Mouse (Mus musculus) intestine, embryonic 14.5 days (tissue): Measurements from ENCODE around the gene Clstn1. TPM values are rescaled to one million over a fixed set of nuclear protein-coding genes. Genes with fewer than 3 reads are reported as not detected.

Source experiments
- ATAC-seq: fragments of 200-750 bp; cut with Nextera tagmentation; replicated peaks from 2 replicates; pipeline ENCODE4 v1.8.0; 2017; ENCODE audit warnings: low read depth, moderate number of reproducible peaks, moderate TSS enrichment, moderate library complexity; ENCODE audit not compliant: low FRiP score, low TSS enrichment
- DNase-seq: peaks from one replicate; pipeline ENCODE4 v3.0.0-alpha.2; 2018; ENCODE audit warnings: low spot score
- H3K27ac ChIP-seq: fragments of 300-500 bp; sonication (generic); 2 replicates; pipeline ENCODE4 v1.5.1; 2014; ENCODE audit warnings: low read depth, mild to moderate bottlenecking, control low read depth
- H3K27me3 ChIP-seq: fragments of 300-500 bp; sonication (generic); replicated peaks from 2 replicates; pipeline ENCODE4 v1.6.1; 2014; ENCODE audit warnings: low read length, control low read depth; ENCODE audit not compliant: control insufficient read depth, insufficient read depth
- H3K36me3 ChIP-seq: fragments of 300-500 bp; sonication (generic); 2 replicates; pipeline ENCODE4 v1.6.1; 2014; ENCODE audit warnings: low read length, control low read depth; ENCODE audit not compliant: control insufficient read depth, insufficient read depth
- H3K4me1 ChIP-seq: fragments of 300-500 bp; sonication (generic); replicated peaks from 2 replicates; pipeline ENCODE4 v1.6.1; 2014; ENCODE audit warnings: low read length, control low read depth, mixed read lengths; ENCODE audit not compliant: control insufficient read depth, insufficient read depth
- H3K4me2 ChIP-seq: fragments of 300-500 bp; sonication (generic); 2 replicates; pipeline ENCODE4 v1.6.1; 2014; ENCODE audit warnings: low read length
- H3K4me3 ChIP-seq: fragments of 300-500 bp; sonication (generic); 2 replicates; pipeline ENCODE4 v1.5.1; 2014; ENCODE audit warnings: low read depth, low read length, control low read depth, mixed read lengths
- H3K9ac ChIP-seq: fragments of 300-500 bp; sonication (generic); 2 replicates; pipeline ENCODE4 v1.6.1; 2014; ENCODE audit warnings: mild to moderate bottlenecking, low read length
- H3K9me3 ChIP-seq: fragments of 300-500 bp; sonication (generic); 2 replicates; pipeline ENCODE4 v1.6.1; 2016; ENCODE audit warnings: low read length, control low read depth; ENCODE audit not compliant: control insufficient read depth
- WGBS: fragments of 180-500 bp; shearing (Covaris S2); extraction: QIAGEN DNeasy Blood & Tissue Kit; methylation state at CpG from one replicate; pipeline ENCODE4 v1.1.7; 2014; 5-methylcytosine and 5-hydroxymethylcytosine counted together
- polyA plus RNA-seq: library from polyadenylated mRNA; unstranded; fragments of >200 nt; fragmentation: Nextera tagmentation; extraction: Ambion mirVana; gene quantifications from 2 replicates; pipeline ENCODE4 v1.2.1, GENCODE M21; 2014

The Clstn1 gene
- polyA plus RNA-seq, 1 experiment from 2014 or later, result 30.8 TPM

DNA sequence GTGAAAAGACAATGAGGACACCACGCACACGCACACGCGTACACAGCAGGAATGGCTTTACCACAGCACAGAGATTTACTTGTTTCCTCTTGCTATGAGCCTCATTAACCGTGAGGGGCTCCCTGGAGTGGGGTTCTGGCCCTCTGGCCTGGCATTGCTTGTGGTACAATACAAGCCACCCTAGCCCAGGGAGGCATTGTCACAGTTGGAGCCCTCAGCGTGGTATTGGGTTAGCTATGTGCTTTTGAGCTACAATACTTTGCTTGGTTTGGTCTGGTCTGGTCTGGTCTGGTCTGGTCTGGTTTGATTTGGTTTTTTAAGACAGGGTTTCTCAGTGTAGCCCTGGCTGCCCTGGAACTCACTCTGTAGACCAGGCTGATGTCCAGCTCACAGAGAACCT is 13.3 kb downstream of the Clstn1 start:
- peaks cover 12% of the 10 kb centered on the region for H3K4me1 ChIP-seq
- 94% methylated on average over 6 of the region's 6 CpGs for WGBS
- no peak overlapping the region for H3K4me3 ChIP-seq

DNA sequence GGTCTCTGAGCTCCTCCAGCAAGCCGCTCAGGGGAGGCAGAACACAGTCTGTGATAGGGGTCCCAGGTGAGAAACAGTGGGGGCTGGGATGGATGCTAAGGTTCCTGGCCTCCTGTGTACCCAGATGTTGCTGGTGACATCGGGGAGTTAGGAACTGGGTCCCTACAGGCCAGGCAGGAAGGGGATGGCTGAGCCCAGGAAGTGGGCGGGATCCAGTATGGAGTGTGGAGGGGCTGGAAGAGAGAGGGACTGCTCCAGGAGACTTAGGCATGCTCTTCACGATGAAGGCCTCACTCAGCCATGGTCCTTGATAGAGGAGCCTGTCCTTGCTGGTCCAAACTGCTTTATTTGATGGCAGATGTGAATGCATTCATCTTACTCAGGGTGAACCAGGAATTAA is 13.9 kb downstream of the Clstn1 start:
- WGBS, result 79% methylated on average over 4 of the region's 4 CpGs

More for the DNA sequence above, 13.3 kb downstream of the Clstn1 start:
- DNase-seq (no peak), ATAC-seq (no peak)
- Histone ChIP-seq H3K9me3 (no peaks in the 10 kb centered on the region), H3K36me3 (no peaks in the 10 kb centered on the region), H3K9ac (no peak overlapping the region), H3K27ac (no peak overlapping the region), H3K4me2 (no peak overlapping the region), H3K27me3 (no peaks in the 10 kb centered on the region)

DNA sequence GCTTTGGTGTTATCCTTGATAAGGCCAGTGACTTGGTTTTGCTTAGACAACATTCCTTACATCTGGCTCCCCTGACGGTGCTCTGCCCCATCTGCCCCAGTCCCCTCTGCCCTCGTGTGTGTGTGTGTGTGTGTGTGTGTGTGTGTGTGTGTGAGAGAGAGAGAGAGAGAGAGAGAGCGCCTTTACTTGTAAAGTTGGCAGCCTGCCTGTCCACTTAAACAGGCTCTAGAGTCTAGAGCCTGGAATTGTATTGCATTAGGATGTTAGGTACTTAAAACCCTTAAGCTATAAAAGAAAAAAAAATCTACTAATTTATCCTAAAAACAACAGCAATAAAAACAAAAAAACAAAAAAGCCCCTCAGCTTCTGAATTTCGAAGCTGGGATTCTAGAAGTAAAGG is 15.2 kb downstream of the Clstn1 start:
- ATAC-seq (no peak), DNase-seq (no peak)
- Histone ChIP-seq H3K36me3 (no peaks in the 10 kb centered on the region), H3K27ac (no peak overlapping the region), H3K4me1 (peaks cover 12% of the 10 kb centered on the region), H3K4me3 (no peak overlapping the region), H3K27me3 (no peaks in the 10 kb centered on the region), H3K4me2 (no peak overlapping the region), H3K9ac (no peak overlapping the region), H3K9me3 (no peaks in the 10 kb centered on the region)
- 21% methylated on average over 4 of the region's 4 CpGs for WGBS

More for the DNA sequence above, 13.9 kb downstream of the Clstn1 start:
- H3K4me3 ChIP-seq, result no peak overlapping the region
- H3K9me3 ChIP-seq, result no peaks in the 10 kb centered on the region
- H3K27ac ChIP-seq, result no peak overlapping the region
- H3K4me1 ChIP-seq, result peaks cover 12% of the 10 kb centered on the region
- H3K27me3 ChIP-seq, result no peaks in the 10 kb centered on the region
- no peaks in the 10 kb centered on the region for H3K36me3 ChIP-seq
- ATAC-seq, result no peak
- H3K4me2 ChIP-seq, result no peak overlapping the region
- DNase-seq, result no peak
- H3K9ac ChIP-seq, result no peak overlapping the region

DNA sequence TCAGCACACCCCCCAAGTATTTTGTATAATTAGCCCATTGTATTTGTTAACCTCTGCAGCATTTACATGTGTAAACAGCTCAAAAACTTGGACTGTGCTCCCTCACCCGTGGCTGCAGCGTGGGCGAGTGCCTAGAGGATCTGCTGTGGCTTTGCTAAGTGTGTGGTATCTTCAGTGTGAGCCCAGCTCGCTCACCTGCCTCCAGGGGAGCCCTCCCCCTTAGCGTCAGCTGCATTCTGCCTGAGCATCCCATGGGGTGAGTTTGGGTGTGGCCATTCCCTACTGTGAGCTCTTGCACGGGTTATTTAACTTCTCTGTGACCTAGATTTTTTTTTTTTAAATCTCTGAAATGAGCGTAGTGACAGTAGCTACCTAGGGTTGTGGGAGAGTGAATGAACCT is 16.0 kb downstream of the Clstn1 start:
- Histone ChIP-seq H3K36me3 (no peaks in the 10 kb centered on the region), H3K4me3 (no peak overlapping the region), H3K4me2 (no peak overlapping the region), H3K4me1 (peaks cover 18% of the 10 kb centered on the region), H3K27me3 (no peaks in the 10 kb centered on the region), H3K9me3 (no peaks in the 10 kb centered on the region), H3K9ac (no peak overlapping the region), H3K27ac (no peak overlapping the region)
- WGBS, result 52% methylated on average over 7 of the region's 7 CpGs
- no peak for ATAC-seq
- DNase-seq, result no peak

DNA sequence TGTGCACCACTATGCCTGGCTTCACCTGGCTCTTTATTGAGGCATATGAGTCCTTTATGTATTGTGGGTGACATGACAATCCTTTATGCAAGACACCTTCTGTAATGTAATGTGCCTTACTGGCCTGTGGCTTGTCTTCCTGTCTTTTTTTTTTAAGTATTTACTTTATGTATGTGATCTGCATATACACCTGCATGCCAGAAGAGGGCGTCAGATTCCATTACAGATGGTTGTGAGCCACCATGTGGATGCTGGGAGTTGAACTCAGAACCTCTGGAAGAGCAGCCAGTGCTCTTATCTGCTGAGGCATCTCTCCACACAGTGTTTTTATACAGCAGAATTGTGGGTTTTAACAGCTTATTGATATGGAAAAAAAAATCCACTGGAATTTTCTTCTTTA is 17.6 kb downstream of the Clstn1 start:
- DNase-seq, result no peak
- peaks cover 24% of the 10 kb centered on the region for H3K4me1 ChIP-seq
- no peak for ATAC-seq
- no peak overlapping the region for H3K4me3 ChIP-seq
- no peak overlapping the region for H3K4me2 ChIP-seq
- H3K36me3 ChIP-seq, result no peaks in the 10 kb centered on the region
- H3K27ac ChIP-seq, result no peak overlapping the region
- WGBS, result 53% methylated on average over 1 of the region's 1 CpGs
- H3K9ac ChIP-seq, result no peak overlapping the region
- no peaks in the 10 kb centered on the region for H3K27me3 ChIP-seq
- no peaks in the 10 kb centered on the region for H3K9me3 ChIP-seq

DNA sequence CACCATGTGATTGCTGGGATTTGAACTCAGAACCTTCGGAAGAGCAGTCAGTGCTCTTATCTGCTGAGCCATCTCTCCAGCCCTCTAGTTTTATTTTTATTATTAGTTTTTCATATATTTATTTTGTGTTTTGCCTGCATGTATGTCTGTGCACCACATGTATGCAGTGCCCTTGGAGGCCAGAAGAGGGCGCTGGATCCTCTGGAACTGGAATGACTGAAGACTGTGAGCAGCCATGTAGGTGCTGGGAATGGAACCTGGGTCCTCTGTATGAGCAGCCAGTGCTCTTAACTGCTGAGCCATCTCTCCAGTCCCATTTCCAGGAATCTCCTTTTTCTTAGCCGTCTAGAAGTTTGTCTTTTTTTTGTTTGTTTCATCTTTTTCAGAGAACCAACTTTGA is 18.2 kb downstream of the Clstn1 start:
- Histone ChIP-seq H3K27me3 (no peaks in the 10 kb centered on the region), H3K27ac (no peak overlapping the region), H3K4me2 (no peak overlapping the region), H3K4me3 (no peak overlapping the region), H3K9ac (no peak overlapping the region), H3K9me3 (no peaks in the 10 kb centered on the region), H3K36me3 (no peaks in the 10 kb centered on the region), H3K4me1 (peaks cover 24% of the 10 kb centered on the region)
- no peak for DNase-seq
- ATAC-seq, result no peak
- 77% methylated on average over 3 of the region's 3 CpGs for whole genome bisulfite sequencing

DNA sequence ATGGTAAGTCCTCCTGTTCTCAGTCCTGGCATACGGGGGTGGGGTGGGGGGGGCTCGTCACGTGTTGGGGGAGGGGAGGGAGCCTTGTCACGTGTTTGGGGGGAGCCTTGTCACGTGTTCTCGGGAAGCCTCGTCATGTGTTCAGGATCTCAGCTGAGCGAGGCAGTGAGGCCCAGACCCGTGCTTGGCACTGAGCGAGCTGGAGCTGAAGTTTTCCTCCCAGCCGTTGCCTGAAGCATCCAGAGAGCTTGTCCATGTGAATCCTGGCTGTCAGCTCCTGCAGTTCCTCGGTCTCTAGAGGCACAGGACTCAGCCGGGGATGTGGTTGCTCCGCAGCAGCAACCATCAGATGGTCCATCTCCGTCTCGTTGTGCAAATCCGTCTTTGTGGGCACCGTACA is 19.8 kb downstream of the Clstn1 start:
- DNase-seq, result no peak
- Histone ChIP-seq H3K9ac (no peak overlapping the region), H3K4me2 (no peak overlapping the region), H3K9me3 (no peaks in the 10 kb centered on the region), H3K4me1 (peaks cover 24% of the 10 kb centered on the region), H3K36me3 (no peaks in the 10 kb centered on the region), H3K27ac (no peak overlapping the region), H3K27me3 (no peaks in the 10 kb centered on the region), H3K4me3 (no peak overlapping the region)
- no peak for ATAC-seq
- 81% methylated on average over 18 of the region's 18 CpGs for WGBS

DNA sequence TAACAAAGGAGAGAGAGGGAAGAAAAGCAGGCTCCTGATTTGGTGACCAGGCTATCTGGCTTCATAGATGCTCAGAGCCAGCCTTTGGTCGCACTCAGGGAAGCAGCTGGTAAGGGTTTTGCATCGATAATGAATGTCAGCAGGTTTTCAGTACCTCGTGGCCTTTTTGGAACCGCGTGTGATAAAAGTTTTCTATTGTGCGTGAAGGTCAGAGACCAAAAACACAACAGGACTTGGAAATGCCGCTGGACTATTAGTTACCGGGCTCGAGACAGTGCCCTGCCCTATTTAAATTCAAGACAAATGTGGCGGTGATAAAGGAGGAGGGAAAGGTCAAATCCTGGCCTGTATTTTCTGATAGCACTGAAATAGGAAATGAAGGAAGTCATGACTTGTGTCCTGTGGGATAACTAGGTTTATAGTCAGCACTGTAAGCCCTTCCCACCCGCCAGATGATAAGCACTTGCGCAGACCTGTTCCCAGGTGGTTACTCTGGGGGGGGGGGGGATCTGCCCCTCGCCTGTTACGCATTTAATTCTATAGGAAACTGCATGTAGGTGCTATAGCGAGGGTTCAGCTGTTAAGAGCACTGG is 20.6 kb downstream of the Clstn1 start:
- Histone ChIP-seq H3K9ac (no peak overlapping the region), H3K9me3 (no peaks in the 10 kb centered on the region), H3K27me3 (no peaks in the 10 kb centered on the region), H3K4me1 (peaks cover 16% of the 10 kb centered on the region; the same call in 1 of the 2 replicates), H3K27ac (no peak overlapping the region), H3K36me3 (no peaks in the 10 kb centered on the region), H3K4me2 (no peak overlapping the region), H3K4me3 (no peak overlapping the region)
- WGBS, result 67% methylated on average over 15 of the region's 15 CpGs
- DNase-seq (no peak), ATAC-seq (no peak)

DNA sequence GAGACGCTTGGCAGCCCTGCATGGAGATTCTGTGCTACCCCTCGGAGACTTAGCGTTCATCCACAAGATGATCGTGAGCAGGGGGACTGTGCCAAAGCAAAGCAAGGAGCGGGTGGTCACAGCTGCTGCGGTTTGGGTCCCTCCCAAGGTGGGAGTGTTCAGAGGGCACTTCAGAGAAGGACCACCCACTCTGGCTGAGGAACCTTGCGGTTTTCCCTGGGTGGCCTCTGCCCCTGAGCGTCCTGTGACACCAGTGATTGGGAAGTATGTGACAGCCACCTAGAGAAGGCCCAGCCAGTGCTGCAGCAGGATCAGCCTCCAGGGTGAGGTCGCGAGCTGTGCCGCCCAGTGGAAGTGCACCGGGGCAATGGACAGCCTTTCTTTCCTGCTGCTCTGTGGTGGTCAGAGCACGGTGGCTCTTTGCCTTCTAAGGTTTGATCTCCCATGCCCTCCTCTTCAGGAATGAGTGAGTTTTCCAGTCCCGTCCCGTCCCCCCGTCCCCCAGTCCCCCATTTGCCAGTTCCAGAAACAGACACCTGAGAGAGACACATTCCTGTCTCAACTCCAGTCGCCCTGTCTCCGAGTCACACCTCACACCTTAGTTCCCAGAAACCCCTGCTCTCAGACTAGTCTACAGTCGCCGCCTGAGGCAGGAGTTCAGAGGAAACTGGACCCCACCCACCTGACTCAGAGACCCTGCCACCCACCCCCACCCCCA is 21.5 kb downstream of the Clstn1 start:
- H3K36me3 ChIP-seq, result no peaks in the 10 kb centered on the region
- ATAC-seq, result peak; percentile 61
- no peak for DNase-seq
- H3K4me1 ChIP-seq, result peaks cover 12% of the 10 kb centered on the region; the same call in 1 of the 2 replicates
- no peak overlapping the region for H3K9ac ChIP-seq
- H3K27me3 ChIP-seq, result no peaks in the 10 kb centered on the region
- no peak overlapping the region for H3K4me3 ChIP-seq
- no peak overlapping the region for H3K4me2 ChIP-seq
- no peak overlapping the region for H3K27ac ChIP-seq
- H3K9me3 ChIP-seq, result no peaks in the 10 kb centered on the region
- 51% methylated on average over 20 of the region's 20 CpGs for WGBS
